Mouse (Mus musculus) gastrocnemius, postnatal 25 days (tissue): ENCODE data around the gene Zik1. TPM values are rescaled to one million over a fixed set of nuclear protein-coding genes. Genes with fewer than 3 reads are reported as not detected.

Experiments
- DNase-seq: peaks from one replicate; pipeline ENCODE4 v3.0.0; 2022
- long read RNA-seq, 2 experiments: library from polyadenylated mRNA; stranded (forward); transcript quantifications; one replicate each; pipeline ENCODE4 v2.0.0; 2021
- total RNA-seq, 2 experiments: library from RNA; stranded (reverse); gene quantifications; 1 replicate in 1 of 2; 2 replicates in 1 of 2; pipeline ENCODE4 v1.2.3; 2021

The Zik1 gene
- total RNA-seq = 1 to 10 TPM; 1.1 to 1.2 TPM
- long read RNA-seq, experiment 1 = 0 reads
- long read RNA-seq, experiment 2, full-length matches to known transcripts = 1 of 1 reads
- long read RNA-seq, experiment 2, partial matches to known transcripts = 0 of 1 reads
- long read RNA-seq, experiment 2, other reads (novel, unspliced or antisense) = 0 of 1 reads

GRCm38 (mm10) chr7:10494786-10495521 is at the start of gene Zik1:
TSS of gene Zik1 (minus strand) at chr7:10495394.
- peak; percentile 44 for DNase-seq

GRCm38 (mm10) chr7:10495578-10495977 is 384 bp upstream of the Zik1 start:
- DNase-seq = no peak

GRCm38 (mm10) chr7:10480588-10481233 is 14.5 kb downstream of the Zik1 start:
- no peak for DNase-seq

- DNase-seq = no peak
Measured at GRCm38 (mm10) chr7:10479813-10480212, 15.4 kb downstream of the Zik1 start.

GRCm38 (mm10) chr7:10458166-10458565 is 37.0 kb downstream of the Zik1 start:
- DNase-seq = no peak

- no peak for DNase-seq
Measured at GRCm38 (mm10) chr7:10443031-10443430, 52.2 kb downstream of the Zik1 start, which contains the start of gene Vmn1r67. TSS of gene Vmn1r67 (plus strand) at chr7:10443331.

Other genes with a start within 250 kb of the Zik1 start
- gene Vmn1r66, start 217.4 kb downstream of the Zik1 start, total RNA-seq = not detected
- gene Vmn1r67, start 52.1 kb downstream of the Zik1 start, total RNA-seq = not detected
- gene Vmn1r68, start 63.1 kb upstream of the Zik1 start, total RNA-seq = not detected
- not detected for gene Vmn1r69, start 118.3 kb upstream of the Zik1 start, total RNA-seq
- gene Vmn1r70, start 136.1 kb upstream of the Zik1 start, total RNA-seq = not detected
- gene Nlrp4b, start 192.4 kb upstream of the Zik1 start, total RNA-seq = not detected